Mouse (Mus musculus): Measurements from ENCODE around the gene Ptprj. TPM values are rescaled to one million over a fixed set of nuclear protein-coding genes. Genes with fewer than 3 reads are reported as not detected.

Gene Ptprj
- 10 to 100 TPM; 15.2 to 20.6 TPM for total RNA-seq (2021)
- polyA plus RNA-seq (2012; rRNA removed): 2.4 and 2.6 TPM in 2 replicates
- long read RNA-seq, partial matches to known transcripts: 1 of 5 reads
- long read RNA-seq, other reads (novel, unspliced or antisense): 4 of 5 reads

DNA sequence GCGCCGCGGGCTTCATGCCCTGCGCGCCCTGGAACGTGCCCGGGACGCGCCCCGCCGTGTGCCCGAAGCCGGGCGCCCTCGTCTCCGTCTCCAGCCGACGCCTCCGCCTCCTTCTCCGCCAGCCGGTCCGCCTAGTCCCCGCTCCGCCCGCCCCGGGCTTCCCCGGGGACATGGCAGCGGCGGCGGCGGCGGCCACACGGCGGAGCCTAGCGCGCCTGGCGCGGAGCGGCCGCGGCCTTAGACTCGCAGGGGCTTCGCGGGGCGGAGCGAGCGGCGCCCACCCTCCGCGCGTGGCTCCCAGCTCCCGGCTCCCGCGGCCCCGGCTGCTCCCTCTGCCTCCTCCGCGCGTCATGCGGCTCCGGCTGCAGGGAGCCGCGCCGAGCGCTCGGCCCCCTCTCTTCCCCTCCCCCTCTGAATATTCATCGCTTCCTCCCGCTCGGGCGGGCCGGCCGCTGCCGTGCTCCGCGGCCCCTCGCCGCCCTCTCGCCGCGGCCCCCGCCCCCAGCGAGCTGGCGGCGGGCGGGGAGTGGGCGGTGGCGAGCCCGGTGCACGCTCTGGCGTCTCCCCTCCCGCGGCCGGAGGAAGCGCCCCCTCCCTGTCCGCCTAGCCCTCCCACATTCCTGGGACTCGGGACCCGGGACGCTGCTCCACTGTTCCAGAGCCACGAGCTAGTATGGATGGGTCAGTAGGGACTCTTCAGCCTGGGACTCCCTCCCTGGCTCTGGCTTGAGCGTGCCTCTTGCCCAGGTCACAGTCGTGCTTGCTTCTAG, at the start of gene Ptprj:
Gene Ptprj (minus strand): TSS at position 412 of the 770 bp plus-strand sequence.
- peak; percentile 86 for DNase-seq

DNA sequence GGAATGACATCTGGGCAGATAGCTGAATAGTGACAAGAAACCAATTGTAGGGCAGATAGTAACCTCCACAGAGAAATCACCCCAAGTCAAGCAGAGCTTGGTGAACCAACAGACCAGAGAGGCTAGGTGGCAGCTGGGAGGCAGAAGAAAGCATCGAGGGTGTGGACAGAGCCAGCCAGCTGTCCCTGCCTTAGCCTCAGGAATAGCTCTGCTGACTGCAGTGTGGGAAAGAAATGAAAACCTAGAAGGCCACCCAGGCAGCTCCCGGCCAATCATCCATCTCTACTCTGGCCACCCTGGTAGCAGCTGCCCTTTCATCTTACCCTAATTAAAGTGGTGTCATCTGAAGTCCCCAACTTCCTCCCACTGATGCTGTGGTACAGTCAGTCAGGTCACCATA, 49.1 kb upstream of the Ptprj start:
- no peak for DNase-seq

DNA sequence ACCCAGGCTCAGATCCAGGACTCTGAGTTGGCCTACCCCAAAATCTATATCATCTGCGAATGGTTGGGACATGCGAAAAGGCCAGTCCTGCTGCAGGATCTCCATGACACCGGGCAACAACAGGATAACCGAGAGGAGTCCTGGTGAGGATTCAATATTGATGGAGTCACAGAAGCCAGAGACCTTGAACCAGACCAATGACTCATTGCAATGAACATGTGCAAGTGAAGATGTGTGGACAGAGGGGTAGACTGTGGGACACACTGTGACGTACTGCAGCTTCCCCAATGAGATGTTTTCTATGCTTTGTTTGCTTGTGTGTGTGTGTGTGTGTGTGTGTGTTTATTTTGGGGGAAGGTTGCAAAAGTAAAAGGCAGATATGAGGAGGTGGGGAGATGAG, 47.8 kb upstream of the Ptprj start:
- DNase-seq: peak; percentile 54

DNA sequence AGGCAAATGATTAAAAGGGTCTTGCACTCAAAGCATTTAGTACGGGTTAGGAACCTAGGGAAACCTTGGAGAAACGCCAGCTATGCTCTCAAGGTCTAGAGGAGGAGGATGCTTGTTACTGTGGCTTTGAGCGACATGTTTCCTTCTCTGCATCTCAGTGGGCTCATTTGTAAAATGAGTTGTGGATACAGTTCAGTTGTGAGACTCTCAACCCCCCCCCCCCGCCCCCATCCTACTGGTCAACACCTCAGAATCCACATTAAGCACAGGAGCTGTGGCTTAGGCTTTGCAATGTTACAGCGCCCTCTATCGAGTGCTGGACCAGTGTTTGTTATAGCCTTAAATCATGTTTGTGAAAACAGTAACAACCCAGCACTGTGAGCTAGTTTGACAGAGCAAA, 44.5 kb upstream of the Ptprj start:
- peak; percentile 53 for DNase-seq

DNA sequence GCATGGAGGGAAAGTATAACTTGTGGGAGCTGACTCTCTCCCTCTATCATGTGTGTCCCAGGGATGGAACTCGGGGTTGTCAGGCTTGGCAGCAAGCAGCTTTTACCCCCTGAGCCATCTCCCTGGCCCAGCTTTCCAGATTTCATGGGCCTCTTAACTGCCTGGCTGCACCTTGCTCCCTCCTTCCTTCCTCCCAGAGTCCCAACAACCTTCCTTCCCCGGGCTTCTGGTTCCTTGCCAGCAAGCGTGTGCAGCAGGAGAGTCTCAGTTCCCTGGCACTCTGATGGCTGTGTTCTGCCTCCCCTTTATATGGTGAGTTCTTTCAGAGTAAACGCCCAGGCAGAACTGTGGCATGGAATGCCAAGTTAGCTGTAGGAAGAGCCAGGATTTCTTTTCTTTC, 43.9 kb upstream of the Ptprj start:
- peak; percentile 30 for DNase-seq

DNA sequence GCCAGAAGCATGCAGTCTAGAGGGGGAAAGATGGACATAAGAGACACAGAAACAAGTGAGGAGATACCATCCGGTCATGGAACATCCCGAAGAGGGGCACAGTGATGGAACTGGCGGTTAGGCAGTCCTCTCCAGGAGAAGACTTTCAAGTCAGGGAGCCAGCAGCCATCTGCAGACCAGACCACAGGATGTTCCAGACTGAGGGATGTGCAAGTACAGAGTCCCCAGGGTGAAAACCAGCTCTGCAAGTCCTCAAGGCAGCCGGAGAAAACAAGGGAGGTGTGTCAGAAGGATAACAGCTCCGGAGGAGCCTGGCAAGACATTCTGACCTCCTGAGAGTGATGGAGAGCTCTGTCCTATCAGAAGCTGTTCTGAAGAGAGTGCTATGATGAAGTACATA, 40.4 kb upstream of the Ptprj start:
- DNase-seq: no peak

DNA sequence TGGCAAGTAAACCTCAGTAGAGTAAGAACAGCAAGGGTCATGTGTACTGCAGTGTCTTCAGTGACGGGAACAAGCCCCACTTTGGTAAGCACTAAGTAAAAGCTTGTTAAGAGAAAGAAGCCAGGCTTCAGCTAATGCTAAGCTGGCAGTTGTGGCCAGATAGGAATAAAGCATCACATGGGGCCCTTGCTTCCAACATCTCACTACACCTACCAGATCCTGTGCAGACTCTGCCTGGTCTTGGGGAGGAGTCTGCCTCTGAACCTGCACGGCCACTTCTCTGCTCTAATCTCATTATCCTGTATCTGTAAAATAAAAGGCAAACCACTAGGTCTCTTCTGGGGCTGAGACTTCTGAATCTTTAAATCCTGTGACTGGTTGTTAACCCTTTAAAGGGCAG, 39.2 kb upstream of the Ptprj start:
- no peak for DNase-seq

DNA sequence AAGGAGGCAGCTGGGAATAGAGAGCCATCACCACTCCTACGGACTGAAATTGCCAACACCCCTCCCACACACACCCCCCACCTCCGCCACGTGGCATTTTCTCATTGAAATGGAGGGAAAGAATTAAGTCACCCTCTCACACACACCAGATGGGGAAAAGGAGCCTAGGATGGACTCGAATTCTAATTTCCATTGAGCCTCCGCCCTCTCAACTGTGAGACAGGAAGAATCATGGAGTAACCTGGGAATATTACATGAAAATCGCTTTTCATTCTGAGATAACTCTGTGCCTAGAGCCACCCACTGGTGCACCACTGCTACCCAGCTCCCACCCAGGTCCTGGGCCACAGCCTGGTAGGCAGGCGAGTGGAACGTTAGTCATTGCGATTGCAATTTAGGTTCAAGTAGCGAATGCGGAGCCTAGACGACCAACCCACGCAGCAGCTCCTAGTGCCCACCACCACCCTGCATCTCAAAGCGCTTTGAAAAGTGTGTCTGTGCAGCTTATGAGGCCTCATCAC, 34.3 kb upstream of the Ptprj start:
- DNase-seq: no peak

DNA sequence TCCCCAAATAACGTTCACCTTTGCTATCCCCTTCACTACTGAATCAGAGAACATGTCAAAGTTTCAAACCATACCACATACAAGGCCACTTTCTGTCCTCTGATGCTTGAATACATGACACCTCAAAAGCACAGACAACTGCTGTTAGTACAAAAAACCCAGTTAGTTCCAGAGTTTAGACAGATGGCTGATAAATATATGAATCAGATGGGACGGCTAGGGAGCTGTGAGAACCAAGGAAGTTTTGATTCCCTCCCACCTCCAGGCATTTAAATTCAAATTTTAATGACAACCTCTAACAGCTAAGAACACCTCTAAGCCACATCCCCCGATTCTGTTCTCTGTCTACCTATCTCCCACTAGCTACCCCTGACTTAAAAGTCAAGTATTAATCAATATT, 33.1 kb upstream of the Ptprj start:
- DNase-seq: no peak

DNA sequence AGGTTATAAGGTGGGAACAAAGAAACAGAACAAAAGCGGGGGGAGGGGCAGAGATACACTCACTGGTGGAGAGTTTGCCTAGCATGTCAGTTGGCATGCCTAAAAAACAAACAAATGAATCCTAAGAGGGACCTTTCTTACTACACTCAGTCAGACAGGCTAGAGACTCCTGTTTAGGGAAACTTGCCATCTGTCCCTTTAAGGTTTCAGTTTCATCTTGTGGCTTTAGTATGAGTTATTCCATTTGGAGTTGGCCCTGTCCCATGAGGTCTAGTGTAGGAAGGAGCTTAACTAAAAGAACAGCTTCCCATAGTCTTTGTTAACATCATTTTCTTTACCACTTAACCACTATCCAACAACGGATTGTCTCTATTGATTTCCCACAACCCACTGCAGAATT, 32.6 kb upstream of the Ptprj start:
- no peak for DNase-seq

DNA sequence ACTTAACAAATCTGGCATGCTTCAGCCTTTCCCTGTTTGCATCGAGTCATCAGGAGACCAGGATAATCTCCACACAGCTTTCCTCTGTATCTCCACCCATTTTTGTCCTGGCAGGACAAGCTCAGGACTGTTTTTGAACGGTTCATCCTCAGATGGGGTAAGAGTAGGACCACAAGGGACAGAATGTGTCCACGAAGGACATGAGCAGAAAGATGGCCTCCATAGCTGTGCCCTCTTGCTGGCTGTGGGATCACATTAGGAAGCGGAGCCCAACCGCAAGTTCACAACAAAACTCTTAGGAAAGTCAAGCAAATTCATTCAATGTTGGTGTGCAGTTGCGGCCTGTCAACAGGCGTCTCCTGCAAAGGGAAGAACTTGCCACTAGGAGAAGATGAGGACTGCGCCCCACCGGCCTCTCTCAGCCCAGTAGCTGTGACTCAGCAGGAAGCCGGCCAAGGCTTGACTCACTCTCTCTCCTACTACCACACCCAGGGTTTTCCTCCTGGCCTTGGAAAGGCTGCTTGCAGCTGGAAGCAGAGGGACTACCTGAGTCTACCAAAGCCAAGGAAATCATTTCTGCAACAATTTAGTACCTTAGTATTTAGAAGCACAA, 31.6 kb upstream of the Ptprj start:
- DNase-seq: peak; percentile 93

DNA sequence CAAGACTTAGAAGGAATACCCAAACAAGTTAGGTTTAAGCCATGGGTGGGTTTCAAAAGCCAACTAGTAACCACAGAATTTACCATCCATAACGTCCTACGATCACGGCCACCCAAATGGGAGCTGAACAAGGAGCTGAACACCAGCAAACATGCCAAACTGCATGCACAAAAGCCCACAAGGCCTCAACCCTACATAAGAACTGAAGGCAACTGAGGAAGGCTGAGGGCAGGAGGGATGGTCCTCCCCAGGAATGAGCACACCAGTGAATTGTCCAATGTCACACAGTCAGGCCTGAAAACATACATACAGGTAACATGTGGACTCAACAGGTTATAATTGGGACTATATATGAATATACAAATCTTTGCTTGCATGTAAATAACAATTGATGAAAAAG, 20.6 kb upstream of the Ptprj start:
- no peak for DNase-seq

DNA sequence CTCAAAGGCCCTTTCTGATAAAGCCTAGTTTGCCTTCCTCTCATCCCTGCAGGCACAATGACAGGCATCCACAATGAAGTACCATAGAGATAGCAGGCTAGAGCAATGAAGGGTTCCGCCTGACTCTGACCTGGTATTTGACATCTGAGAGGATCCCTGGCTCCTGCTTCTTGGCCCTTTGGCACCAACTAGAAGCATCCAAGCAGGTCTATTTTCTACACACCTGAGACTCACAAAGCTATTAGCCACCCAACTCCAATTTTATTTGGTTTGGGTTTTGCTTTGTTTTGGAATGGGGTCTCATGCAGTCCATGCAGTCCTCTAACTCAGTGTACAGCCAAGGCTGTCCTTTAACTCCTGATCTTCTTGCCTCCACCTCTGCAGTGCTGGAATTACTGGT, 7.7 kb upstream of the Ptprj start:
- no peak for DNase-seq

DNA sequence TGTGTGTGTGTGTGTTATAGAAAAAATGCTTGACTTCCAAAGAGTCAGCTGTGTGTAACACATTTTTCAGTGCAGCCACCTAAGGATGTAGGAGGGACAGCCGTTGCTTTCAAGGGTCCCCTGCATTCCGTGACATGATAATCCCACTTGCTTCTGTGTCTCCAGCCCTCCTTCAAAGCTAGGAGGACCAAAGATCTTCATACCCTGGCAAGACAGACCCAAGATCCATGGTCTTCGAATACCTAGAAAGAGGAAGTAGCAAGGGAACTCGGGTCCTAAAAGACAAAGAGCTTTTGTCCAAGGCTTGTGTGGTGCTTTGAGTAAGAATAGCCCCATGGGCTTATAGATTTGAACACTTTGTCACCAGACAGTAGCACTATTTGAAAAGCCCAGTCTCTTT, 4.1 kb upstream of the Ptprj start:
- no peak for DNase-seq

DNA sequence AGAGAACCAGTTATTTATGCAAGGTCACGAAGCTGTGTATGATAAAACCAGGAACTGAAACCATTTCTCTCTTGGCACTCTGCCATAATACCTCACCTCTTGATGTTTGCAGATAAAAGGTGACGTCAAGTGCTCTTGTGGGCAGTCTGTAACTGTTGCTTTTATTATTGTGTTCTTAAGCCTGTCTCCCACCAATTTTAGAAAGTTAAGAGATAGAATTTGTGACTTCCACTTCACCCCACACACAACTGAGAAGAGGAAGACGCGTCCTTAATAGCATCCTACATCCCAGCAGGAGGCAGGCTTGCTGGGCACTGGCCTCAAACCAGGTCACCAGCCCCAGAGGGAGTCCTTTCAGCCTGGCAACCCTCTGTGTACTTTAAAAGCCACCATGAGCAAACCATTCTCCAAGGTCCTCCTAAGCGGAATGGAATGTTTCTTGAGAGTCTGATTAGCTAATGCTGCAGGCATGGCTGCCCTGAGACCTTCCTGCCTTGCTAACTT, 3.2 kb upstream of the Ptprj start:
- peak; percentile 21 for DNase-seq

DNA sequence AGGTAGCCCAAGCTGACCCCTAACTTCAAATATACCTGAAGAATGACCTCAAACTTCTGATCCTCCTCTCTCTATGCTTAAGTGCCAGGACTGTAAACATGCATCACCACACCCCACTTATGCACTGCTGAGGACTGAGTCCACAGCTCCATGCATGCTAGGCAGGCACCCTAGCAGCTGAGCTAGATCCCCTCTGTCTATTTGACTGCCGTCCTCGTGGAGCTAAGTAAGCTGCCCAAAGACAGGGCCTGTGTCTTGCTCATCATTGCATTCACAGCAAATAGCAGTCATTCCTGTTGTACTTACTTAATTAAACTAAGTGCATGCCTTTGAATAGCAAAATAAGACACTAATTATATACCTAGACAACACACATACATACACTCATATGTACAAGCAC, 2.4 kb upstream of the Ptprj start:
- no peak for DNase-seq

DNA sequence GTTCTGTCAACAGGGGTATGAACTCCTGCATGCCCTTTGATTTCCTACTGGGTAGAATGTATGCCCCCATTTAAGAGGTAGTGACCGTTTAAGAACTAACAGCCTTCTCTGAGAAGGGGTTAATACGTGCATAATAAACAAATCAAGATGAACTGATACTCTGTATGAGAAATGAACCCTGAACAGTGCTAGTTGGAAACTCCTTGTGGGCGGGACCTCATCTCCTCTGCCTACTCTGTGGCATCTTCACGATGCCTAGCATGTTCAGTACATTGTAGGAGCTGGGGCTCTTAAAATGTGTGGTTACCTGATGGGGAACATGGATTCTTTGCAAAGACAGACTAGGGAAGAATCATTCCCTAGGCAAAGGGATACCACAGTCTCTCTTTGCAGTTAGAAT, 1.9 kb upstream of the Ptprj start:
- DNase-seq: no peak

DNA sequence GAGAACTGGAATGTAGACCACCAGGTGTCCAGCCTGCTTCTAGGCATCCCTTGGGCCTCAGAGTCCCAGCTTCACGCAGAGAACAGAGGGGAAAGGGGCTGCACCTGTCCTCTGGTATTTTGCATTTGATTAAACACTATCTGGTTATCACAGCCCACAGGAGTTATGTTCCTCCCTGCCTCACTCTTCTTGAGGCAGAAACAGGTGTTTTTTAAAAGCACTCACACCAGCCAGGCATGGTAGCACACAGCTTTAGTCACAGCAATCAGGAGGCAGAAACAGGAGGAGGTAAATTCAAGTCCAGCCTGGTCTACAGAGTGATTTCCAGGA, 1.3 kb upstream of the Ptprj start:
- DNase-seq: no peak

DNA sequence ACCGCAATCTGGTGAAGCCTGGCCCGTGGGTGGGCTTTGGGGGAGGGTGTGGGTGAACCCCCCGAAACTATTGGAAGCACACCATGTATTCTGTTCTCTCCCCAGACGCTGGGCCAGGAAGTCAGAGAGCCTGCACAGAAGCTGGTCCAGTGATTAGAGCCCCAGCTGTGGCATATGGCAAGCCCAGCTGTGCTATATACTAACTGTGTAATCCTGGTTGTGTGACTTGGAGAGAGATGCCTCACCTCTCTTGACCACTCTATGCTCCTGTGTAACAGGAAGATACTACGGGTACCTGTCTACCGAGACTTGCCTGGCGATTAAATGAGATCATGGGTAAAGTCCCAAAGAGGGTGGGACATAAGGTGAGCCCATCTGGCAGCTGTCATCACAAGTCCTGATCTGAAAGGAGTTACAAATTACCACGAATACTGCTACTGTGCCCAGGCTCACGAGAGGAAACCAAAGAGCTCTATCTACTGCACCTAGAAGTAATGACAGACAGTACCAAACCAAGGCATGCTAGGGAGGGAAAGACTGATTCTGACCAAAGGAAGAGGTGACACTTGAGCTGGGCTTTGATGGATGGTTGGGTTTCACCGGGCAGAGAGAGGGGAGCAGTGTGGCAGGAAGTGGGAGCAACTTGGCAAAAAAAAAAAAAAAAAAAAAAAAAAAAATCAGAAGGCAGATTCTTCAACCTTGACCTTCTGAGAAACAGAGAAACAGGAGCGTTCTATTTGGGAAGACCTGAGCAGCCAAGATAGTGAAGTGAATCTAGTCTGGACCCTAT, 754 bp upstream of the Ptprj start:
- peak; percentile 28 for DNase-seq

DNA sequence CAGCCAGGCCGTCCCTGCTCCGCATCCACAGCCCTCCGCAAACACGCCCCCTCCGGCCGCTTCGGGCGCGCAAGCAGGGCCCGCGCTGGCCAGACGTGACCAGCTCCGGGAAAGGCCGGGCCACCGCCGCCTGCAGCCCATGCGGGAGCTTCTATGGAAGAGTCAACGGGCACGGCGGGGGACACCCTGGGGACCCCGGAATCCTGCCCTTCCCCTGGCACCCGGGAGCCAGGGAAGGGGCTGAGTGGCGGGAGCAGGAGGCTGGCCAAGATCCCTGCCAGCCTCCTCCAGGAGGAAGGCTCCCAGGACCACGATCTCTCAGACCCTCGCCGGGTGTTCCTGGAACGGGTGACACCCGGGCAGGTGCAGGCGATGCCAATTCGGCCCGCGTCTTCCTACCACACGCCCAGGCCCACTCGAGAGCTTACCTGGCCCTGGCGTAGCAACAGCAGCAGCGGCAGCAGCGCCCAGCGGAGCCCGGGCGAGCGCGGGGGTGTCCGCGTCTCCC, 665 bp downstream of the Ptprj start:
- DNase-seq: peak; percentile 81

DNA sequence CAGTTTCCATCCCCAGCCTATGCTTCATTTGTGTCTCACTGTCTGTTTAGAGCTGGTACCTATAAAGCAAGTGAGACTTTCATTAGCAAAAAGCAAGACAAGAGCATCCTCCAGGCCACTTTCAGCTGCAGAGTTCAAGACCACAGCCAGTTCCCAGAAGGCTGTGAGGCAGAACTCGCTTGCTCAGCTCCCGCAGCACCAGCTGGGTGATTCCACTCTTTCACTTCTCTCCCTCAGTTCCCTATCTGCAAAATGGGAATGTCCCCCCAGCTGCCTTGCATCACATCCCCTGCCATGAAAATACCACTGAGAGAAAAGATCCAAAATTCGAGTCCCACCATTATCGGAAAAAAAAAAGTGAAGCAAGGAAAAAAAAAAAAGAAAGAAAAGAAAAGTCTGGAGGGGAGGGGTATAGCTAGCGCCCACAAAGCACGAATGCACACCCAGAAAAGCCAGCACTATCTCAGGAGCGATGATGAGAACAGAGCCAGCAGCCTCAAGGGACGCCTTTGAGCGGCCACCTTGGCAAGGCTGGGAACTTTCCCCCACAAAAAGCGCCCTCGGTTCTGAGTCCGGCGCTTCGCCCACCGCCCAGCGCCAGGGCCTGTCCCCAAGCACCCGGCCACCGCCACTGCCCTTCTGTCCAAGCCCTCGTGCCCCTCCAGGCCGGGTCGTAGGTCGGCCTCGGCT, 1.3 kb downstream of the Ptprj start:
- DNase-seq: peak; percentile 19
